Mouse (Mus musculus) activated CD4-positive, CD25-positive, alpha-beta regulatory T cell, adult 4 months (primary cell): Measurements from ENCODE around the gene Gemin2. TPM values are rescaled to one million over a fixed set of nuclear protein-coding genes. Genes with fewer than 3 reads are reported as not detected.
A peak's percentile ranks its signal among the peaks of the same experiment; 100 is the strongest.
"Not testable (repeated sequence)": the region's sequence is repeated elsewhere in the genome, so short reads cannot be mapped to it uniquely, and the experiment has no call there.

Experiments
- ATAC-seq: one replicate; pipeline ENCODE4 v1.8.0; 2017
- polyA plus RNA-seq, 2 experiments: library from polyadenylated mRNA; unstranded; fragments of 100-300 nt; shearing (Covaris generic); gene quantifications; one replicate each; pipeline ENCODE4 v1.2.1; 2017

Gemin2 gene
- polyA plus RNA-seq, 2 experiments from 2014 or later, result 34.5 to 35.6 TPM

DNA sequence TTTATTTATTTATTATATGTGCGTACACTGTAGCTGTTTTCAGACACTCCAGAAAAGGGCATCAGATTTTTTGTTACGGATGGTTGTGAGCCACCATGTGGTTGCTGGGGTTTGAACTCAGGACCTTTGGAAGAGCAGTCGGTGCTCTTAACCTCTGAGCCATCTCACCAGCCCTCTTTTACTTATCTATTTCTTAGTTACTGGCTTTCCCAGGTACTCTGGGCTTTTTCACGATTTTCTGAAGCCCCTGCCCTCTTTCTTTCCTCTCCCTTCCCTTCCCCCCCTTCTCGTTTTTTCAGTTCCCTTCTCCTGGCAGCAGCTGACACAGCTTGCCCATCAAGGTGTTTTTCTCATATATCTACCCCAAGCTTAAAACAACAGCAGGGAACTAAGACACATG lies 45.0 kb downstream of the Gemin2 start:
- not testable (repeated sequence) for ATAC-seq

GRCm38 (mm10) chr12:59060322-59060721 lies 47.1 kb downstream of the Gemin2 start:
- ATAC-seq, result no peak

GRCm38 (mm10) chr12:59060993-59061595 lies 47.9 kb downstream of the Gemin2 start, which contains the start of gene Trappc6b:
Gene Trappc6b, minus strand, starts transcription at chr12:59061472.
- peak; percentile 92 for ATAC-seq

DNA sequence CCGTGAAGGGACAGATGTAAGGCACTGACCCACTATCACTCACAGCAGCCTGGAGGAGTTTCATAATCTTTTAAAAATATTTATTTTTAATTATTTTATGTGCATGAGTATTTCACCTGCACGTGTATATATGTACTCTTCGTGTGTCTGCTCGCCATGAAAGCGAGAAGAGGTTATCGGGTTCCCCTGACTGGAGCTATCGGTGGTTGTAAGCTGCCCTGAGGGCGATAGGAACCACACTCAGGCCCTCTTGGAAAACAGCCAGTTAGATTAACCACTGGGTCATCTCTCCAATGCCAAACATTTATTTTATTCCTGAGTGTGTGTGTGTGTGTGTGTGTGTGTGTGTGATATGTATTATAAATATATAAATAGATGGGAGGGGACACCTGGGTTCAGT lies 51.6 kb downstream of the Gemin2 start:
- no peak for ATAC-seq

DNA sequence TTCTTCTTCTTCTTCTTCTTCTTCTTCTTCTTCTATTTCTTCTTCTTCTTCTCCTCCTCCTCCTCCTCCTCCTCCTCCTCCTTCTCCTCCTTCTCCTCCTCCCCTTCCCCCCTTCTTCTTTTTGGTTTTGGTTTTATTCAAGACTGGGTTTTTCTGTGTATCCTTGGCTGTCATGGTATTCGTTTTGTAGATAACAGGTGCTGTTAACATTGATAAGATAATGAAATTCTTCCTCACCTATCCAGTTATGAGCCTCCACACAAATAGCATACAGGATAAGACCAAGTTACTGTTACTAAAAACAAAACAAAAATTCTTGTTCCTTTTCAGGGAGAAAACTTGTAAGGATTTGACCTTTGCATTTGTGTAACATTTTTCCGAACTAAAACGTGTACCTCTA lies 52.6 kb downstream of the Gemin2 start:
- no peak for ATAC-seq

GRCm38 (mm10) chr12:59066448-59067077 lies 53.4 kb downstream of the Gemin2 start, which contains the start of gene Pnn:
Gene Pnn, plus strand, starts transcription at chr12:59066884.
- peak; percentile 99 for ATAC-seq

- ATAC-seq, result peak; percentile 18
These were observed 53.9 kb downstream of the Gemin2 start for GRCm38 (mm10) chr12:59067095-59067494.

- ATAC-seq, result no peak
These were observed 55.6 kb downstream of the Gemin2 start for GRCm38 (mm10) chr12:59068791-59069190.

DNA sequence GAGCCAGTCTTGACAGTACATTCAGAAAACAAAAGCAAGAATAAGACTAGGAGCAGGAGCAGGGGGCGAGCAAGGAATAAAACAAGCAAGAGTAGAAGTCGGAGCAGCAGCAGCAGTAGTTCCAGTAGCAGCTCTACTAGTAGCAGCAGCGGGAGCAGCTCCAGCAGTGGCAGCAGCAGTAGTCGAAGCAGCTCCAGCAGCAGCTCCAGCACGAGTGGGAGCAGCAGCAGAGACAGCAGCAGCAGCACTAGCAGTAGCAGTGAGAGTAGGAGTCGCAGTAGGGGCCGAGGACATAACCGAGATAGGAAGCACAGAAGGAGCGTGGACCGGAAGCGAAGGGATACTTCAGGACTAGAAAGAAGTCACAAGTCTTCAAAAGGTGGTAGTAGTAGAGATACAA lies 59.1 kb downstream of the Gemin2 start:
- ATAC-seq, result no peak

- ATAC-seq, result no peak
These were observed 60.9 kb downstream of the Gemin2 start for GRCm38 (mm10) chr12:59074052-59074451.

- no peak for ATAC-seq
These were observed 63.8 kb downstream of the Gemin2 start for GRCm38 (mm10) chr12:59076996-59077395.

DNA sequence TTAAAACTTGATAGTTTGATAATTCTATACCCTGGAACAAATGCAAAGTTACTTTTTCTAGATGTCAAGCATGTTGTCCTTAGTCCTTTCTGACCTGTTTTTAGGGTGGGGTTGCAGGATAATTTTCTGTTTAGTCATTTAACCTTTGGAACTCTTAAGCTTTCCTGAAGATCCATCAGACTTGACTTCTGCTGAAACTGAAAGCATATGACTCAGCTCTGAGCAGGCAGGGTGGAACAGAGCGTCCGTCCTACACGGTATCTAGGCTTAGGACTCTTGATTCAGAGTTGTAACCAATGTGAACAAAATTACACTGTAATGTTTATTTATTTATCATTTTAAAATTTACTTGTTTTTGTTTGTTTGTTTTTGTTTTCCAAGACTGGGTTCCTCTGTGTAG lies 64.7 kb downstream of the Gemin2 start:
- no peak for ATAC-seq

Other genes starting within 250 kb of the Gemin2 start
- 10 to 100 TPM; 25.6 to 30.2 TPM for gene Sec23a, start 1.4 kb upstream of the Gemin2 start, polyA plus RNA-seq
- gene Trappc6b, start 48.1 kb downstream of the Gemin2 start, polyA plus RNA-seq, result 10 to 100 TPM; 73.9 to 78.8 TPM
- 100 to 1,000 TPM in 1 of 2 experiments, 10 to 100 TPM in 1; 86.9 to 124 TPM for gene Pnn, start 53.5 kb downstream of the Gemin2 start, polyA plus RNA-seq
- gene Mia2, start 82.4 kb downstream of the Gemin2 start, polyA plus RNA-seq, result 10 to 100 TPM; 24.9 to 32.7 TPM
- gene Fbxo33, start 206.3 kb downstream of the Gemin2 start, polyA plus RNA-seq, result 10 to 100 TPM; 11.2 to 18.4 TPM